Mouse (Mus musculus): ENCODE data around the gene Prss44.

DNA sequence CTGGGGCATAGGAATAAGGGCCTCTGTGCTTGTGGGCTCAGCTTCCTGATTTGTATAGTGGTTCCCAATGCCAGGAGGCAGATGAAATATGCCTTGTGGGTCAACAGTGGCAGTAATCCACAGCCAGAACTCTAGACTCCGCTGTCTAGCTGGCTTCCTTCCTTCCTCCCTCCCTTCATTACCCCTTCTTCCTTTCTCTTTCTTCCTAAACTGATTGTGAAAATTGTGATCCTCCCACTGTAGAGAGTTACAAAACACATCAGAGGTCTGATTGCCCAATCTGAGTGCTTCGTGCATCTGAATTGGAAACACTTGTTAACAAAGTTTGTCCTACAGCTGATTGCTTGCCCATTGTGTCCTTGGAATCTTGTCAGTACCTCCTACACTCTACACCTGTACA, 27.6 kb downstream of the Prss44 start:
- TF ChIP-seq POLR2A (IDR thresholded peaks at IDR 0.05; ENCODE audit: borderline replicate concordance, insufficient read depth, low read length) (no peak), CTCF (IDR thresholded peaks at IDR 0.05; ENCODE audit: borderline replicate concordance, insufficient read depth, low read depth, low read length) (no peak)

Data from cerebellum, adult 2 months (tissue).